Mouse (Mus musculus) forebrain, embryonic 15.5 days (tissue): ENCODE data around the gene Tnnt3. TPM values are rescaled to one million over a fixed set of nuclear protein-coding genes. Genes with fewer than 3 reads are reported as not detected.

Experiments used
- ATAC-seq: fragments of 200-750 bp; cut with Nextera tagmentation; replicated peaks from 2 replicates; pipeline ENCODE4 v1.8.0; 2017; ENCODE audit warnings: mild to moderate bottlenecking, moderate TSS enrichment, moderate library complexity
- H3K27ac ChIP-seq: fragments of 300-500 bp; sonication (generic); replicated peaks from 2 replicates; pipeline ENCODE4 v1.5.1; 2015; ENCODE audit warnings: mild to moderate bottlenecking, inconsistent platforms
- H3K27me3 ChIP-seq: fragments of 300-500 bp; sonication (generic); 2 replicates; pipeline ENCODE4 v1.6.1; 2015; ENCODE audit warnings: inconsistent platforms
- H3K36me3 ChIP-seq: fragments of 300-500 bp; sonication (generic); 2 replicates; pipeline ENCODE4 v1.6.1; 2015; ENCODE audit warnings: mild to moderate bottlenecking, inconsistent platforms
- H3K4me1 ChIP-seq: fragments of 300-500 bp; sonication (generic); 2 replicates; pipeline ENCODE4 v1.6.1; 2015; ENCODE audit warnings: inconsistent platforms
- H3K4me2 ChIP-seq: fragments of 300-500 bp; sonication (generic); replicated peaks from 2 replicates; pipeline ENCODE4 v1.6.1; 2015; ENCODE audit warnings: mild to moderate bottlenecking, inconsistent platforms
- H3K4me3 ChIP-seq: fragments of 300-500 bp; sonication (generic); 2 replicates; pipeline ENCODE4 v1.5.1; 2015; ENCODE audit warnings: mild to moderate bottlenecking, inconsistent platforms
- H3K9ac ChIP-seq: fragments of 300-500 bp; sonication (generic); replicated peaks from 2 replicates; pipeline ENCODE4 v1.6.1; 2015; ENCODE audit warnings: mild to moderate bottlenecking, inconsistent platforms
- H3K9me3 ChIP-seq: fragments of 300-500 bp; sonication (generic); 2 replicates; pipeline ENCODE4 v1.6.1; 2016; ENCODE audit warnings: inconsistent platforms
- WGBS: fragments of 180-500 bp; shearing (Covaris S2); methylation state at CpG from one replicate; pipeline ENCODE4 v1.1.7; 2015; ENCODE audit warnings: mixed read lengths; 5-methylcytosine and 5-hydroxymethylcytosine counted together
- polyA plus RNA-seq: library from polyadenylated mRNA; unstranded; fragments of >200 nt; fragmentation: Nextera tagmentation; extraction: Ambion mirVana; gene quantifications from 2 replicates; pipeline ENCODE4 v1.2.1, GENCODE M21; 2015

The Tnnt3 gene
- polyA plus RNA-seq, 1 experiment from 2014 or later: 0.98 TPM

DNA sequence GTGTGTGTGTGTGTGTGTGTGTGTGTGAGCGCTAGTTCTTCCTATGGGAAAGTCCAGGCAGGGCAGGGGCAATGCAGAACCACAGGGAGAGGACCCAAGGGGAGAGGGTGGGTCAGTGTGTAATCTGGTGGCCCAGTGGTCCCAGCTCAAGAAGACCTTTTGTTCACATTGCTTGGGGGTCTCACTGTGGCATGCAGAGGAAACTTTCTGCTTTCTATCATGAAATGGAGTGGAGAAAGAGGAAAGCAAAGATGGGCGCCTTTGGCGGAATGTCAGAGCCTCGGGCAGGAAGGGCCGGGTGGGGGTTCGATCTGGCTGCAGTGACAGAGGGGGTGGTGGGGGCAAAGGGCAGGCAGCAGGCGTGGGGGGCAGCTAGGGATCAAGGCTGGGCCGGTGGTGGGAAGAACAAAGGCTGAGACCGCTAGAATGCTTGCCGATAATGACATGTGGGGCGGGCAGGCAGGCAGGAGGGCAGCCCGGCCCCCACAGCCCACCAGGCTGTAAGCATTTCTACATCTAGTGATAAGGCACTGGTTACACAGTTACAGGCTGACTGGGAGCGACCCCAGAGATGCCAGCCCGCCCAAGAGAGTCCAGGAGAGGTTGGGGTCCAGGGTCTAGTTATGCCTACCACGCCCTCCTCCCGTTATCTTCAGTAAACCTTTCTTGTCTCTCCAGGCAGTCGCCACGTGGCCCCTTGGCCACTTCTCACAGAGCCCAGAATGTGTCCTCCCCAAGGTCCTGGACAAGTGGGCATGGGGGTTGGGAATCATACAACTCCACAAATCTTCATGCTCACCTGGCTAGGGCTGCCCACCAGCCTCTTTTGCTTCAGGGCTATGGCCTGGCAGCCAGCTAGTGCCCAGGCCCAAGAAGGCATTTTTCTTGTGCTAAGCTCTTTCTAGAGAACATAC is 62.6 kb downstream of the Tnnt3 start:
- H3K4me2 ChIP-seq: no peak overlapping the region

DNA sequence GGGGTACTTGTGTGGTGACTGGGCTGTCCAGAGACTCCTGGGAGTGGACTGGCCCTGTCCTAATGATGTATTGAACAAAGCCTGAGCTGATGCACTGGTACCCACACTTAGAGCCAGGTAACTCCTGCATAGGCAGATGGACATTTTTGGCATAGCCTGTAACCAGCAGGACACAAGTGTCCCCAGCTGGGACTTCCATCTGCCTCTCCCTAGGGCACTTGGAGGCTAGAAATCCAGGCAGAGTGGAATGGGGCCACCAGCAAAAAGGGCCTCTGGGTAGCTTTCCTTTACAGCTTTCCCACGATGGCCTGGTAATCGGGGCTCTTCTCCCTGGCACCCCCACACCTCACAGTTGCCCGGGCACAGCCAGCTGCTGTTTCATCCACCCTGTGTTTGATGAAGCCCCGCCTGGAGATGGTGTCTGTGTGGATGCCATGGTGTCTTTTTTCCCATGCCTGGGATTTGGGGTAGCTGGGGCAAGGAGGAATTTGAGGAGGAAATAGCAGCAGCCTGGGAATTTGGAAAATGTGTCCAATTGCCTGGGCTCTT is 63.3 kb downstream of the Tnnt3 start:
- Histone ChIP-seq H3K27ac (no peak overlapping the region), H3K9ac (no peak overlapping the region), H3K36me3 (no peaks in the 10 kb centered on the region), H3K4me2 (no peak overlapping the region), H3K4me3 (no peak overlapping the region), H3K4me1 (peaks cover 2% of the 10 kb centered on the region; the same call in 1 of the 2 replicates), H3K9me3 (no peaks in the 10 kb centered on the region), H3K27me3 (no peaks in the 10 kb centered on the region)
- ATAC-seq: no peak
- WGBS: 71% methylated on average over 4 of the region's 4 CpGs

More for the DNA sequence above, 62.6 kb downstream of the Tnnt3 start:
- no peak overlapping the region for H3K27ac ChIP-seq
- no peak for ATAC-seq
- no peaks in the 10 kb centered on the region for H3K27me3 ChIP-seq
- WGBS: 41% methylated on average over 18 of the region's 18 CpGs
- H3K4me3 ChIP-seq: no peak overlapping the region
- H3K4me1 ChIP-seq: peaks cover 2% of the 10 kb centered on the region; the same call in 1 of the 2 replicates
- no peaks in the 10 kb centered on the region for H3K36me3 ChIP-seq
- H3K9ac ChIP-seq: no peak overlapping the region
- no peaks in the 10 kb centered on the region for H3K9me3 ChIP-seq

- WGBS: 40% methylated on average over 6 of the region's 6 CpGs
Measured at GRCm38 (mm10) chr7:142563168-142563567, 64.5 kb downstream of the Tnnt3 start.

DNA sequence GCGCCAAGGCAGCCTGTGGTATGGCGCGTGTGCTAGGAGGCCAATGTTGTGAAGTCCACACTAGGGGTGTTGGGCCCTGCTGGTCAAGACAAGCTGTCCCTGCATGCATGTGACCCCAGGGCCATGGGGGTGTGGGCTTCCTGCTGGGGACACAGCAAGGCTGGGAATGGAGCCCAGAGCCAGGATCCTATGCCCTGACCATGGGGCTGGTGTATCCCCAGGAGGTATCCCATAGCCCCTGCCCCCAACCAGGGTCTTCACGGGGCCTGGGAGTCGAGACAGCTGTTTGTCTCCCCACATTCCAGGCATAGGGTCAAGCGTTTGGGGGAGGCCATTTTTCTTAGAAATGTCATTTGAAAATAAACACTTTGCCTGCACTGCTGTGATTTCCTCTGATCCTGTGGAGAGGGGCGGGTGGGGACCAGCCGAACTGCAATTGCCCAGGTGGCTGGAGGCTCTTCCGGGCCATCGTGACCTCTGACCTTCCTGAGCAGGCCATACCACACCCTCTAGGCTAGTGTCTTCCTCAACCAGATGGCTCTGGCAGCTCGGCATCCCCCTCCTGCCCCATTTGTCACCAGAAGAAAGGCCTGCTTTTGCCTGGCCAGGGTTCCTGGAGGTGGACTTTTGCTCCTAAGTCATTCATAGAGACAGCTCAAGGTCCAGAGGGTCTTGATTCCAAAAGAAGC is 66.5 kb downstream of the Tnnt3 start:
- whole genome bisulfite sequencing: 76% methylated on average over 11 of the region's 11 CpGs
- Histone ChIP-seq H3K4me1 (peaks cover 7% of the 10 kb centered on the region; the same call in 1 of the 2 replicates), H3K9me3 (no peaks in the 10 kb centered on the region), H3K27ac (no peak overlapping the region), H3K27me3 (no peaks in the 10 kb centered on the region), H3K9ac (no peak overlapping the region), H3K4me3 (no peak overlapping the region), H3K4me2 (no peak overlapping the region), H3K36me3 (no peaks in the 10 kb centered on the region)
- no peak for ATAC-seq

More at GRCm38 (mm10) chr7:142563168-142563567, 64.5 kb downstream of the Tnnt3 start:
- Histone ChIP-seq H3K4me1 (peaks cover 2% of the 10 kb centered on the region; the same call in 1 of the 2 replicates), H3K4me3 (no peak overlapping the region), H3K36me3 (no peaks in the 10 kb centered on the region), H3K9ac (no peak overlapping the region), H3K27me3 (no peaks in the 10 kb centered on the region), H3K27ac (no peak overlapping the region), H3K9me3 (no peaks in the 10 kb centered on the region), H3K4me2 (no peak overlapping the region)
- no peak for ATAC-seq

Other genes starting within 250 kb of the Tnnt3 start
- gene Gm2431, start 240.5 kb upstream of the Tnnt3 start, polyA plus RNA-seq: not detected in 2 replicates
- gene Gm4559, start 224.5 kb upstream of the Tnnt3 start, polyA plus RNA-seq: not detected in 2 replicates
- gene Krtap5-1, start 201.7 kb upstream of the Tnnt3 start, polyA plus RNA-seq: not detected in 2 replicates
- not detected in 2 replicates for gene Krtap5-4, start 195.3 kb upstream of the Tnnt3 start, polyA plus RNA-seq
- 2.4 and 3.1 TPM in 2 replicates for gene Ifitm10, start 125.1 kb upstream of the Tnnt3 start, polyA plus RNA-seq
- 1.0 and 3.0 TPM in 2 replicates for gene Gm49369, start 116.2 kb upstream of the Tnnt3 start, polyA plus RNA-seq
- 195 and 218 TPM in 2 replicates for gene Ctsd, start 110.8 kb upstream of the Tnnt3 start, polyA plus RNA-seq
- gene Syt8, start 64.0 kb upstream of the Tnnt3 start, polyA plus RNA-seq: not detected in 2 replicates
- 0.73 and 0.93 TPM in 2 replicates for gene Tnni2, start 57.0 kb upstream of the Tnnt3 start, polyA plus RNA-seq
- 3.6 and 4.2 TPM in 2 replicates for gene Lsp1, start 38.0 kb upstream of the Tnnt3 start, polyA plus RNA-seq
- gene Mrpl23, start 33.9 kb downstream of the Tnnt3 start, polyA plus RNA-seq: 20.1 and 22.4 TPM in 2 replicates
- 60.0 and 64.7 TPM in 2 replicates for gene Igf2, start 168.0 kb downstream of the Tnnt3 start, polyA plus RNA-seq
- gene Gm49394, start 171.1 kb downstream of the Tnnt3 start, polyA plus RNA-seq: 0.04 and 0.11 TPM in 2 replicates
- gene Ins2, start 244.5 kb downstream of the Tnnt3 start, polyA plus RNA-seq: 0.94 TPM in 1 of 2 replicates, not detected in the other